Mouse (Mus musculus) intestine, postnatal 0 days (tissue): ENCODE results near the gene Krtap1-3. TPM values are rescaled to one million over a fixed set of nuclear protein-coding genes. Genes with fewer than 3 reads are reported as not detected.

Source experiments
- ATAC-seq: fragments of 200-750 bp; cut with Nextera tagmentation; 2 replicates; pipeline ENCODE4 v1.8.0; 2017; ENCODE audit warnings: mild to moderate bottlenecking, moderate TSS enrichment, moderate library complexity
- H3K27ac ChIP-seq: fragments of 300-500 bp; sonication (generic); 2 replicates; pipeline ENCODE4 v1.5.1; 2014; ENCODE audit warnings: mild to moderate bottlenecking, low read depth, low read length, moderate library complexity
- H3K27me3 ChIP-seq: fragments of 300-500 bp; sonication (generic); replicated peaks from 2 replicates; pipeline ENCODE4 v1.6.1; 2014; ENCODE audit warnings: low read length, mixed read lengths; ENCODE audit not compliant: control insufficient read depth, insufficient read depth
- H3K36me3 ChIP-seq: fragments of 300-500 bp; sonication (generic); 2 replicates; pipeline ENCODE4 v1.6.1; 2014; ENCODE audit warnings: mild to moderate bottlenecking, moderate library complexity; ENCODE audit not compliant: control insufficient read depth, insufficient read depth
- H3K4me1 ChIP-seq: fragments of 300-500 bp; sonication (generic); replicated peaks from 2 replicates; pipeline ENCODE4 v1.6.1; 2014; ENCODE audit warnings: antibody characterized with exemption, low read length, mixed read lengths; ENCODE audit not compliant: control insufficient read depth, insufficient read depth
- H3K4me2 ChIP-seq: fragments of 300-500 bp; sonication (generic); replicated peaks from 2 replicates; pipeline ENCODE4 v1.6.1; 2014; ENCODE audit warnings: low read depth, mild to moderate bottlenecking, moderate library complexity
- H3K4me3 ChIP-seq: fragments of 300-500 bp; sonication (generic); 2 replicates; pipeline ENCODE4 v1.5.1; 2014; ENCODE audit warnings: low read depth, low read length
- H3K9ac ChIP-seq: fragments of 300-500 bp; sonication (generic); 2 replicates; pipeline ENCODE4 v1.6.1; 2014; ENCODE audit warnings: mild to moderate bottlenecking, low read depth, low read length
- H3K9me3 ChIP-seq: fragments of 300-500 bp; sonication (generic); 2 replicates; pipeline ENCODE4 v1.6.1; 2016; ENCODE audit warnings: mixed run types; ENCODE audit not compliant: control insufficient read depth
- CTCF ChIP-seq: sonication (generic); IDR thresholded peaks from 2 replicates; pipeline ENCODE4 v1.5.1; 2016; ENCODE audit warnings: low read depth, mild to moderate bottlenecking, control low read depth, antibody characterized with exemption, moderate library complexity
- WGBS: fragments of 180-500 bp; shearing (Covaris S2); extraction: QIAGEN DNeasy Blood & Tissue Kit; methylation state at CpG from one replicate; pipeline ENCODE4 v1.1.7; 2014; 5-methylcytosine and 5-hydroxymethylcytosine counted together
- polyA plus RNA-seq: library from polyadenylated mRNA; unstranded; fragments of >200 nt; fragmentation: Nextera tagmentation; extraction: Ambion mirVana; gene quantifications from 2 replicates; pipeline ENCODE4 v1.2.1, GENCODE M21; 2015

Gene Krtap1-3
- polyA plus RNA-seq, 1 experiment from 2014 or later, result not detected

GRCm38 (mm10) chr11:99585096-99585495, 6.0 kb downstream of the Krtap1-3 start:
- Histone ChIP-seq H3K36me3 (no peaks in the 10 kb centered on the region), H3K4me3 (no peak overlapping the region), H3K9me3 (no peaks in the 10 kb centered on the region), H3K27me3 (no peaks in the 10 kb centered on the region), H3K27ac (no peak overlapping the region), H3K4me2 (no peak overlapping the region), H3K9ac (no peak overlapping the region), H3K4me1 (no peaks in the 10 kb centered on the region)
- 77% methylated on average over 7 of the region's 7 CpGs for WGBS
- no peak for ATAC-seq
- no peak for TF ChIP-seq CTCF

GRCm38 (mm10) chr11:99583245-99583704, 7.9 kb downstream of the Krtap1-3 start, which contains the start of gene Krtap1-4:
Gene Krtap1-4, minus strand, starts transcription at chr11:99583654.
- Histone ChIP-seq H3K27ac (no peak within 1 kb of the TSS), H3K4me1 (no peaks in the 10 kb centered on the region), H3K4me3 (no peak within 1 kb of the TSS), H3K4me2 (no peak within 1 kb of the TSS), H3K9me3 (no peaks in the 10 kb centered on the region), H3K27me3 (no peaks in the 10 kb centered on the region), H3K36me3 (no peaks in the 10 kb centered on the region), H3K9ac (no peak within 1 kb of the TSS)
- no peak for TF ChIP-seq CTCF
- WGBS, result 83% methylated on average over 5 of the region's 5 CpGs
- no peak for ATAC-seq

GRCm38 (mm10) chr11:99581564-99581963, 9.6 kb downstream of the Krtap1-3 start:
- Histone ChIP-seq H3K9ac (no peak overlapping the region), H3K4me2 (no peak overlapping the region), H3K27ac (no peak overlapping the region), H3K4me1 (no peaks in the 10 kb centered on the region), H3K36me3 (no peaks in the 10 kb centered on the region), H3K4me3 (no peak overlapping the region), H3K27me3 (no peaks in the 10 kb centered on the region), H3K9me3 (no peaks in the 10 kb centered on the region)
- no peak for ATAC-seq
- no peak for TF ChIP-seq CTCF
- 84% methylated on average over 6 of the region's 6 CpGs for WGBS

- no peak overlapping the region for H3K9ac ChIP-seq
- H3K4me1 ChIP-seq, result no peaks in the 10 kb centered on the region
- no peak for TF ChIP-seq CTCF
- ATAC-seq, result no peak
- no peak overlapping the region for H3K4me2 ChIP-seq
- H3K27ac ChIP-seq, result no peak overlapping the region
- H3K36me3 ChIP-seq, result no peaks in the 10 kb centered on the region
- H3K27me3 ChIP-seq, result no peaks in the 10 kb centered on the region
- WGBS, result 96% methylated on average over 5 of the region's 5 CpGs
- no peak overlapping the region for H3K4me3 ChIP-seq
- H3K9me3 ChIP-seq, result no peaks in the 10 kb centered on the region
Observed at GRCm38 (mm10) chr11:99581051-99581450, 10.1 kb downstream of the Krtap1-3 start.

- Histone ChIP-seq H3K4me3 (no peak within 1 kb of the TSS), H3K9me3 (no peaks in the 10 kb centered on the region), H3K4me2 (no peak within 1 kb of the TSS), H3K27ac (no peak within 1 kb of the TSS), H3K9ac (no peak within 1 kb of the TSS), H3K36me3 (no peaks in the 10 kb centered on the region), H3K4me1 (no peaks in the 10 kb centered on the region), H3K27me3 (no peaks in the 10 kb centered on the region)
- 77% methylated on average over 6 of the region's 6 CpGs for WGBS
- no peak for TF ChIP-seq CTCF
- no peak for ATAC-seq
Observed at GRCm38 (mm10) chr11:99580636-99581035, 10.5 kb downstream of the Krtap1-3 start, which contains the start of gene Krtap1-5. Gene Krtap1-5, minus strand, starts transcription at chr11:99581016.

- Histone ChIP-seq H3K27me3 (no peaks in the 10 kb centered on the region), H3K9me3 (no peaks in the 10 kb centered on the region), H3K9ac (no peak overlapping the region), H3K4me3 (no peak overlapping the region), H3K4me1 (no peaks in the 10 kb centered on the region), H3K4me2 (peak overlapping the region; percentile 38; the same call in 1 of the 2 replicates), H3K36me3 (no peaks in the 10 kb centered on the region), H3K27ac (no peak overlapping the region)
- 1% methylated on average over 7 of the region's 7 CpGs for WGBS
- ATAC-seq, result 0 out of 2 replicates have a peak, but pooled peaks have one; percentile 59
- TF ChIP-seq CTCF, result peak; percentile 93
Observed at GRCm38 (mm10) chr11:99574106-99574505, 17.0 kb downstream of the Krtap1-3 start.

GRCm38 (mm10) chr11:99573164-99573563, 18.0 kb downstream of the Krtap1-3 start:
- H3K9me3 ChIP-seq, result no peaks in the 10 kb centered on the region
- H3K36me3 ChIP-seq, result no peaks in the 10 kb centered on the region
- H3K27ac ChIP-seq, result no peak overlapping the region
- H3K9ac ChIP-seq, result no peak overlapping the region
- no peak for TF ChIP-seq CTCF
- no peak overlapping the region for H3K4me2 ChIP-seq
- H3K4me3 ChIP-seq, result no peak overlapping the region
- no peak for ATAC-seq
- H3K4me1 ChIP-seq, result no peaks in the 10 kb centered on the region
- WGBS, result 68% methylated on average over 4 of the region's 4 CpGs
- no peaks in the 10 kb centered on the region for H3K27me3 ChIP-seq
